Mouse (Mus musculus) midbrain, embryonic 14.5 days (tissue): Measurements from ENCODE around the gene Pibf1. TPM values are rescaled to one million over a fixed set of nuclear protein-coding genes. Genes with fewer than 3 reads are reported as not detected.

ENCODE experiments used
- ATAC-seq: fragments of 200-750 bp; cut with Nextera tagmentation; 2 replicates; pipeline ENCODE4 v1.8.0; 2017; ENCODE audit warnings: moderate number of reproducible peaks, moderate library complexity; ENCODE audit not compliant: low FRiP score, low TSS enrichment
- DNase-seq: peaks from one replicate; pipeline ENCODE4 v3.0.0-alpha.2; 2015
- H3K27ac ChIP-seq: fragments of 300-500 bp; sonication (generic); replicated peaks from 2 replicates; pipeline ENCODE4 v1.5.1; 2014; ENCODE audit warnings: mild to moderate bottlenecking, low read depth, low read length, moderate library complexity
- H3K27me3 ChIP-seq: fragments of 300-500 bp; sonication (generic); 2 replicates; pipeline ENCODE4 v1.6.1; 2014; ENCODE audit warnings: low read length, control low read depth, mixed read lengths; ENCODE audit not compliant: control insufficient read depth, insufficient read depth
- H3K36me3 ChIP-seq: fragments of 300-500 bp; sonication (generic); 2 replicates; pipeline ENCODE4 v1.6.1; 2014; ENCODE audit warnings: low read length, control low read depth; ENCODE audit not compliant: control insufficient read depth, insufficient read depth
- H3K4me1 ChIP-seq: fragments of 300-500 bp; sonication (generic); 2 replicates; pipeline ENCODE4 v1.6.1; 2014; ENCODE audit warnings: mild to moderate bottlenecking, antibody characterized with exemption, low read length, control low read depth; ENCODE audit not compliant: control insufficient read depth, insufficient read depth
- H3K4me2 ChIP-seq: fragments of 300-500 bp; sonication (generic); 2 replicates; pipeline ENCODE4 v1.6.1; 2014; ENCODE audit warnings: mild to moderate bottlenecking, low read length, moderate library complexity
- H3K4me3 ChIP-seq: fragments of 300-500 bp; sonication (generic); replicated peaks from 2 replicates; pipeline ENCODE4 v1.5.1; 2014; ENCODE audit warnings: low read depth, low read length
- H3K9ac ChIP-seq: fragments of 300-500 bp; sonication (generic); replicated peaks from 2 replicates; pipeline ENCODE4 v1.6.1; 2014; ENCODE audit warnings: mild to moderate bottlenecking, low read length, moderate library complexity
- H3K9me3 ChIP-seq: fragments of 300-500 bp; sonication (generic); 2 replicates; pipeline ENCODE4 v1.6.1; 2016; ENCODE audit warnings: low read length, control low read depth, mixed read lengths; ENCODE audit not compliant: control insufficient read depth
- WGBS: fragments of 180-500 bp; shearing (Covaris S2); extraction: QIAGEN DNeasy Blood & Tissue Kit; methylation state at CpG from one replicate; pipeline ENCODE4 v1.1.7; 2014; 5-methylcytosine and 5-hydroxymethylcytosine counted together
- polyA plus RNA-seq: library from polyadenylated mRNA; unstranded; fragments of >200 nt; fragmentation: Nextera tagmentation; extraction: Ambion mirVana; gene quantifications from 2 replicates; pipeline ENCODE4 v1.2.1, GENCODE M21; 2014

Gene Pibf1
- polyA plus RNA-seq, 1 experiment from 2014 or later: 19.3 TPM

- 56% methylated on average over 5 of the region's 5 CpGs for WGBS
- H3K9ac ChIP-seq: no peak overlapping the region
- no peak overlapping the region for H3K4me3 ChIP-seq
- no peaks in the 10 kb centered on the region for H3K4me1 ChIP-seq
- no peaks in the 10 kb centered on the region for H3K9me3 ChIP-seq
- no peak for ATAC-seq
- H3K4me2 ChIP-seq: no peak overlapping the region
- H3K27ac ChIP-seq: no peak overlapping the region
- no peaks in the 10 kb centered on the region for H3K27me3 ChIP-seq
- no peak for DNase-seq
- H3K36me3 ChIP-seq: no peaks in the 10 kb centered on the region
Measured at GRCm38 (mm10) chr14:99266749-99267148, 167.5 kb downstream of the Pibf1 start.

DNA sequence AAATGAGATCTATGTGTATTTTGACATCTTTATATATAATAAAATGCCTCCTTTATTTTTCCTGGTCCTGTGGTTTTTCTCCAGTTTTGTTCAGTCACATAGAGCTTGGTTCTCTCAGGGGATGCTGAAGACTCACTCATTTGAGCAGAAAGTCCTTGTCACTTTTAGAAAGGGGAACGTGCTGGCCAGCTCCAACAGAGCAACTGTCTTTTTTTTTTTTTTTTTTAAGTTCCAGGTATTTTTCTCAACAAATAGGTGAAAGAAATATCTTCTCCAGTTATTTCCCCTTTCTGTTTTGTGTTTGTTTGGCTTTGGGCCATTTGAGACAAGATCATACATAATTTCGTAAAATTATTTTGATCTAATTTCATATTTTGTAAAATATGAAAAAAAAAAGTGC, 174.8 kb downstream of the Pibf1 start:
- no peak overlapping the region for H3K27ac ChIP-seq
- H3K9ac ChIP-seq: no peak overlapping the region
- H3K4me1 ChIP-seq: peaks cover 4% of the 10 kb centered on the region; the same call in 1 of the 2 replicates
- DNase-seq: no peak
- 75% methylated on average over 2 of the region's 2 CpGs for WGBS
- no peaks in the 10 kb centered on the region for H3K9me3 ChIP-seq
- H3K4me3 ChIP-seq: no peak overlapping the region
- H3K4me2 ChIP-seq: no peak overlapping the region
- H3K27me3 ChIP-seq: no peaks in the 10 kb centered on the region
- no peak for ATAC-seq
- no peaks in the 10 kb centered on the region for H3K36me3 ChIP-seq

DNA sequence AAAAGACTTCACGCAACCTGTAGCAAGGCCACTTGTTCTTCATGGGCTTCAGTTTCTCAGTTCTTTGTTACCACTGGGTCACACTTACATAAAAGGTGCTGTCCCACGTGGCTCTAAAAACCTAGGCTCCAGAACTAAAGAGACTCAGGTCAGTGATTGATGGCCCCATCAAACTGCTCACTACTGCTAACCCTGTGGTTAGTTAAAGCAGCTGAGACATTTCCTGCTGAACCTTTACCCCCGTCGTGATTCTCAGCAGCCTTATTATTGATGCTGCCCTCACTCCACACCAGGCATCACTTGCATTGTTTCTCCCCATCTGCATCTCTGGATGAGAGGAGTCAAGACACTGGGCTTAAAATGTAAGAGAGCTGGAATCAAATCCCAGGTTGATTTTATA, 176.6 kb downstream of the Pibf1 start:
- Histone ChIP-seq H3K9me3 (no peaks in the 10 kb centered on the region), H3K36me3 (no peaks in the 10 kb centered on the region), H3K9ac (no peak overlapping the region), H3K4me2 (no peak overlapping the region), H3K27ac (no peak overlapping the region), H3K27me3 (peaks cover 5% of the 10 kb centered on the region; the same call in 1 of the 2 replicates), H3K4me3 (no peak overlapping the region), H3K4me1 (peaks cover 4% of the 10 kb centered on the region; the same call in 1 of the 2 replicates)
- no peak for ATAC-seq
- DNase-seq: no peak
- 57% methylated on average over 4 of the region's 4 CpGs for WGBS

DNA sequence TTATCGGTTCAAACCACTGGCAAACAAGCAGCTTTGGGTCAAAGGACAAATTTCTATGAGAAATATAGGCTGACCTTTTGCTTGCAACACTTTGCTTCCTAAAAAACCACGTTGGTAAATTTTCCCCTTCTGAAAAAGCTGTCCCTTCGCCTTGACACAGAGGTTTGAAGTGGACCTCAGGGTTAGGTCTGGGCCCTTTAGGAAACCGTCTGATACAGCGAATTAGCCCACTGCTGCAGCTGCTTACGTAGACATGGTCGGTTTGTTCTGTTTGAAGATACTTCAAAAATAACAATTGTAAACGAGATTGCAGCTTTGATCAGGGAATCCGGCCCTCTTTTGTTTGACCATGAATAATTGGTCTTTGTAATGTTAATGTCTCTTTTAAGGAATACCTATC, 179.1 kb downstream of the Pibf1 start:
- WGBS: 4% methylated on average over 9 of the region's 9 CpGs
- no peak for ATAC-seq
- Histone ChIP-seq H3K4me2 (no peak overlapping the region), H3K4me1 (peaks cover 4% of the 10 kb centered on the region; the same call in 1 of the 2 replicates), H3K36me3 (no peaks in the 10 kb centered on the region), H3K9ac (no peak overlapping the region), H3K9me3 (no peaks in the 10 kb centered on the region), H3K27me3 (peaks cover 5% of the 10 kb centered on the region; the same call in 1 of the 2 replicates), H3K4me3 (no peak overlapping the region), H3K27ac (no peak overlapping the region)
- DNase-seq: peak; percentile 35

DNA sequence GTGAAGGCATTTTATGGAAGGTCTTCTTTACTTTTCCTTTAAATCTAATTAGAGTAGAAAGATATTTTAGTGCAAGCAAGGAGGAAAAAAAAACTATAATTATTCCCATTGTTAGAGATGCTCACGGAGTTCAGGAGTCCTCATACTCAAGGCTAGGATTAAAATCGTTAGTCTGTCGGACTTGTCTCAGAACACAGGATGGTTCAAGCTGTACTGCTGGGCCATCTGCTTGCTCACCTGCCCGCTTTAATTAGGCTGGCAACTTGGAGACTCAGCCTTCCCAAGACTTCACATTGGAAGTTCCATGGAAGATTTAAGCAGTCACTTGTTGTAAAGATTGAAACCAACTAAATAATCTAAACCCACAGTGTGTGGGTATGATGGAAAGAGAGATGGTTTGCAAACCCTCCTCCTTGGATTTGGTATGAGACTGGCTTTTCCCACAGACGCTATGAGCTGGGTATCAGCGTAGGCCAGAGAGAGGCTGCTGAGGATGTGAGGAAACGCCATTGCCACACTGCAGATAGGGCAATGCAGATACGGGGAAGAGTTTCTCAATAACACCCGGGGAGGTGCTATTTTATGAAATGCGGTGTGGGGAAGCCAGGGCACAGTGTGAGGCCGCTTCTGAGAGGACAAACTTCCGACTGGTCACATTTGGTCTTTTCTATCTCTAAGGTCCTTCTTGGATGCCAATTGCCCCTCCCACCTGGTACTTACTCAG, 179.7 kb downstream of the Pibf1 start:
- no peak overlapping the region for H3K9ac ChIP-seq
- peaks cover 4% of the 10 kb centered on the region; the same call in 1 of the 2 replicates for H3K4me1 ChIP-seq
- H3K4me2 ChIP-seq: no peak overlapping the region
- no peaks in the 10 kb centered on the region for H3K9me3 ChIP-seq
- ATAC-seq (no peak; the same call in 1 of the 2 replicates), DNase-seq (no peak)
- H3K36me3 ChIP-seq: no peaks in the 10 kb centered on the region
- no peak overlapping the region for H3K27ac ChIP-seq
- 27% methylated on average over 12 of the region's 12 CpGs for WGBS
- no peak overlapping the region for H3K4me3 ChIP-seq
- peaks cover 5% of the 10 kb centered on the region; the same call in 1 of the 2 replicates for H3K27me3 ChIP-seq

- Histone ChIP-seq H3K9ac (no peak overlapping the region), H3K4me2 (no peak overlapping the region), H3K4me3 (no peak overlapping the region), H3K27me3 (peaks cover 5% of the 10 kb centered on the region; the same call in 1 of the 2 replicates), H3K36me3 (no peaks in the 10 kb centered on the region), H3K27ac (no peak overlapping the region), H3K4me1 (peaks cover 4% of the 10 kb centered on the region; the same call in 1 of the 2 replicates), H3K9me3 (no peaks in the 10 kb centered on the region)
- DNase-seq (no peak), ATAC-seq (no peak)
- WGBS: 87% methylated on average over 5 of the region's 5 CpGs
Measured at GRCm38 (mm10) chr14:99280399-99280798, 181.2 kb downstream of the Pibf1 start.

DNA sequence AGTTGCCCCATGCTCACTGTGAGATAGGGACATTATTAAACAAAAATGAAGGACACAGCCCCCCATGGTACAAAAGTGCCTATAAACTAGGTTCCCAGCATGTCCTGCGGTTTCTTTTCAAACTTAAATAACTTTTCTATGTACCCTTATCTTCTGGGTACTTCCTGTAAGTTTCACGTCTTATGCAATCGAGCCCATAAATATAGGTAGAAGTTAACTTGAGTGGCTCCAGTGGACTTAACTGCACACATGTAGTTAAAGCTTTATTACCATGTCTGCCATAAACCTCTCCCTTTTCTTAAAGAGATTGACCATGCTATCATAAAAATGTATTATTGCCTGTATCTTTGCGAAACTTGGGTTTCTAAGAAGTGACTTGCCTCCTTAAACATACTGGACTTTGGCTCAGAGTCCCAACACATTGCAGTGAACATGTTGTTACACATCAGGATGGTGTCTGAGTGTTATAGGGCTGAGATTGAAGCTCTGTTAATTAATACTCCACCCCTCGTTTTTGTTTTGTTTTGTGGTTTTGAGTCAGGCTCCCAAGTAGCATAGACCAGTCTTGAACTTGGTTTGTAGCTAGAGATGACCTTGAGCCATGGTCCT, 181.7 kb downstream of the Pibf1 start:
- H3K36me3 ChIP-seq: no peaks in the 10 kb centered on the region
- H3K27me3 ChIP-seq: peaks cover 5% of the 10 kb centered on the region; the same call in 1 of the 2 replicates
- no peak overlapping the region for H3K4me2 ChIP-seq
- 91% methylated on average over 5 of the region's 5 CpGs for WGBS
- no peak for ATAC-seq
- no peak overlapping the region for H3K27ac ChIP-seq
- no peak overlapping the region for H3K9ac ChIP-seq
- no peaks in the 10 kb centered on the region for H3K9me3 ChIP-seq
- H3K4me3 ChIP-seq: no peak overlapping the region
- peaks cover 4% of the 10 kb centered on the region; the same call in 1 of the 2 replicates for H3K4me1 ChIP-seq
- no peak for DNase-seq

DNA sequence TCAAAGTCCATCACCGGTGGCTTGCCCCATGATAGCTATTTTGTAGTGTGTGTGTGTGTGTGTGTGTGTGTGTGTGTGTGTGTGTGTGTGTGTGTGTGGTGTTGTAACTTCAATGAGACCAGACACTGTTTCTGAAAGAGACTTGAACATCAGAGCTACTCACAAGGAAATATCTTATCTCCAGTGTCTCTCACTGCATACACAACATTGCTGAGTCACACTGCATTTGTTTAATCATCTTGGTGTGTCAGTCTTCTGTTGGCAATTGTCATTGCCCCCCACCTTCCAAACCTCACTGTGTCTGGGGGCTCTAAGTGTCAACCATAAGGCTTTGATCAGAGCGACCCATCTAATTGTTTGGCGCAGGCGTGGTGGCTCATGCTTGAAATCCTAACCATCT, 186.3 kb downstream of the Pibf1 start:
- Histone ChIP-seq H3K27ac (no peak overlapping the region), H3K4me3 (no peak overlapping the region), H3K4me2 (no peak overlapping the region), H3K9ac (no peak overlapping the region), H3K9me3 (no peaks in the 10 kb centered on the region), H3K27me3 (no peaks in the 10 kb centered on the region), H3K4me1 (no peaks in the 10 kb centered on the region), H3K36me3 (no peaks in the 10 kb centered on the region)
- 96% methylated on average over 4 of the region's 4 CpGs for WGBS
- ATAC-seq: no peak
- no peak for DNase-seq

DNA sequence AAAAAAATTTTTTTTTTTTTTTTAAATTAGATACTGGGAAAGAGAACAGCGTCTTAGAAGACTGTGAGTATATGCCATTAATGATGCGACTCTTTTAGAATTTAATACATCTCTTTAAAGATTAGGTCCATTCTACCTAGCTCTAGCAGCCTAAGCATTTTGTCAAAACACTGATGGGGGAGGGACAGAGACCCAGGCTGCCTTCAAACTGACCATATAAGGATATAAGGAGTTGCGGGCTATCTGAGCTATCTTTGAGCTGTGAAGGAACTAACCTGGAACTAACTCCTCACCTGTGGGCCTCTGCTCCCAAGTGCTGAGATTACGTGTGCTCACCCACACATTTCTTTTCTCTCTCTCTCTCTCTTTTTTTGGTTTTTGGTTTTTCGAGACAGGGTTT, 193.0 kb downstream of the Pibf1 start:
- H3K4me3 ChIP-seq: no peak overlapping the region
- 97% methylated on average over 5 of the region's 5 CpGs for WGBS
- no peak overlapping the region for H3K27ac ChIP-seq

More for the DNA sequence above, 193.0 kb downstream of the Pibf1 start:
- no peaks in the 10 kb centered on the region for H3K4me1 ChIP-seq
- H3K9ac ChIP-seq: no peak overlapping the region
- no peaks in the 10 kb centered on the region for H3K36me3 ChIP-seq
- H3K9me3 ChIP-seq: no peaks in the 10 kb centered on the region
- H3K4me2 ChIP-seq: no peak overlapping the region
- H3K27me3 ChIP-seq: peaks cover 8% of the 10 kb centered on the region
- DNase-seq (no peak), ATAC-seq (no peak)
